Mouse (Mus musculus) midbrain, embryonic 12.5 days (tissue): ENCODE results near the gene Lrp2. TPM values are rescaled to one million over a fixed set of nuclear protein-coding genes. Genes with fewer than 3 reads are reported as not detected.
A peak's percentile ranks its signal among the peaks of the same experiment; 100 is the strongest.
"Not testable (repeated sequence)": the region's sequence is repeated elsewhere in the genome, so short reads cannot be mapped to it uniquely, and the experiment has no call there.

Experiments
- ATAC-seq: fragments of 200-750 bp; cut with Nextera tagmentation; 2 replicates; pipeline ENCODE4 v1.8.0; 2017; ENCODE audit warnings: low read depth, moderate TSS enrichment, moderate library complexity; ENCODE audit not compliant: low FRiP score
- H3K27ac ChIP-seq: fragments of 300-500 bp; sonication (generic); replicated peaks from 2 replicates; pipeline ENCODE4 v1.5.1; 2016; ENCODE audit warnings: mild to moderate bottlenecking
- H3K27me3 ChIP-seq: fragments of 300-500 bp; sonication (generic); 2 replicates; pipeline ENCODE4 v1.6.1; 2016; ENCODE audit warnings: mild to moderate bottlenecking
- H3K36me3 ChIP-seq: fragments of 300-500 bp; sonication (generic); 2 replicates; pipeline ENCODE4 v1.6.1; 2016
- H3K4me1 ChIP-seq: fragments of 300-500 bp; sonication (generic); 2 replicates; pipeline ENCODE4 v1.6.1; 2016
- H3K4me2 ChIP-seq: fragments of 300-500 bp; sonication (generic); replicated peaks from 2 replicates; pipeline ENCODE4 v1.6.1; 2016; ENCODE audit warnings: mild to moderate bottlenecking, moderate library complexity
- H3K4me3 ChIP-seq: fragments of 300-500 bp; sonication (generic); 2 replicates; pipeline ENCODE4 v1.5.1; 2016; ENCODE audit warnings: mild to moderate bottlenecking
- H3K9ac ChIP-seq: fragments of 300-500 bp; sonication (generic); replicated peaks from 2 replicates; pipeline ENCODE4 v1.6.1; 2016; ENCODE audit warnings: mild to moderate bottlenecking, moderate library complexity
- H3K9me3 ChIP-seq: fragments of 300-500 bp; sonication (generic); 2 replicates; pipeline ENCODE4 v1.6.1; 2016; ENCODE audit warnings: mild to moderate bottlenecking
- WGBS: fragments of 180-500 bp; shearing (Covaris S2); methylation state at CpG from one replicate; pipeline ENCODE4 v1.1.7; 2016; 5-methylcytosine and 5-hydroxymethylcytosine counted together
- polyA plus RNA-seq: library from polyadenylated mRNA; unstranded; fragments of >200 nt; fragmentation: Nextera tagmentation; extraction: Ambion mirVana; gene quantifications from 2 replicates; pipeline ENCODE4 v1.2.1, GENCODE M21; 2016

Lrp2 gene
- polyA plus RNA-seq, 1 experiment from 2014 or later, result 5.7 TPM

DNA sequence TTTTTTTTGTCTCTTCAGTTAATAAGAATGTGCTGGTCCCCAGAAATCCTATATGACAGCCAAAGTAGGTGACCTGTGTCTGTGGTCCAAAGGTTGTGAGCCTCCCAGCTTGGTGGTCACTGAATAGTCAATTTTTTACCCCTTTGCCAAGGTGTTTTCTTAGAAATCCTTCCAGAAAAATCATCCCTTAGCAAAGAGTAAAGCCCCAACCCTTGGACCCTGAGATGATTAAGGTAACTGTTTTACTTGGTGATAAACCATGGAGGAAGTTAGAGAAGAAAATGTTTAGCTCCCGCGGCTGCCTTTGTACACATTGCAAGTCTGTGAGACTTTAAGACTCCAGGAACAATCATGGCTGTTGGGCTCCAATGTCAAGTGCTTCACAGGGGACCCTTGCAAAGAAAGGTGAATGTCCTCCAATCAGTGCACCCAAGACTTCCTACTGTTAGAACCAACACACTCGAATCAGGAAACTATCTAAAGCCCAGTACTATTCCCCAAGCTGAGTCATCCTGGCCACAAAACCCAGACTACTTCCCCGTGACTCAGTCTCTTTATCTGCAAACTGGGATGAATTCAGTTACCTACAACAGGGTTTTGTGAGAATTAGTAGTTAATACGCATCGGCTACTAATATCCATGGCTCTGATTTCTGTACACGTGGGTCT, 18.0 kb upstream of the Lrp2 start:
- Histone ChIP-seq H3K9ac (no peak overlapping the region), H3K4me3 (no peak overlapping the region), H3K4me1 (no peaks in the 10 kb centered on the region), H3K9me3 (no peaks in the 10 kb centered on the region), H3K27me3 (no peaks in the 10 kb centered on the region), H3K36me3 (no peaks in the 10 kb centered on the region), H3K27ac (no peak overlapping the region), H3K4me2 (no peak overlapping the region)
- ATAC-seq, result no peak
- WGBS, result 94% methylated on average over 7 of the region's 7 CpGs

GRCm38 (mm10) chr2:69593168-69593567, 7.3 kb upstream of the Lrp2 start:
- Histone ChIP-seq H3K9me3 (no peaks in the 10 kb centered on the region), H3K4me1 (0 out of 2 replicates have a peak, but pooled peaks cover 3% of the 10 kb centered on the region), H3K27ac (no peak overlapping the region), H3K9ac (no peak overlapping the region), H3K36me3 (no peaks in the 10 kb centered on the region), H3K4me3 (no peak overlapping the region), H3K4me2 (no peak overlapping the region), H3K27me3 (peaks cover 24% of the 10 kb centered on the region)
- no peak for ATAC-seq
- whole genome bisulfite sequencing, result 91% methylated on average over 2 of the region's 2 CpGs

- Histone ChIP-seq H3K4me1 (peaks cover 9% of the 10 kb centered on the region), H3K36me3 (no peaks in the 10 kb centered on the region), H3K9ac (no peak overlapping the region), H3K9me3 (no peaks in the 10 kb centered on the region), H3K4me2 (no peak overlapping the region), H3K4me3 (no peak overlapping the region), H3K27me3 (peaks cover 30% of the 10 kb centered on the region), H3K27ac (no peak overlapping the region)
- WGBS, result 27% methylated on average over 1 of the region's 1 CpGs
- ATAC-seq, result no peak
These were observed 6.7 kb upstream of the Lrp2 start for GRCm38 (mm10) chr2:69592536-69592935.

GRCm38 (mm10) chr2:69591966-69592505, 6.2 kb upstream of the Lrp2 start:
- peaks cover 14% of the 10 kb centered on the region for H3K4me1 ChIP-seq
- H3K36me3 ChIP-seq, result no peaks in the 10 kb centered on the region
- no peak overlapping the region for H3K4me2 ChIP-seq
- H3K9ac ChIP-seq, result no peak overlapping the region
- peaks cover 35% of the 10 kb centered on the region for H3K27me3 ChIP-seq
- H3K27ac ChIP-seq, result no peak overlapping the region
- H3K9me3 ChIP-seq, result no peaks in the 10 kb centered on the region
- 68% methylated on average over 7 of the region's 7 CpGs for WGBS
- ATAC-seq, result no peak
- H3K4me3 ChIP-seq, result no peak overlapping the region

DNA sequence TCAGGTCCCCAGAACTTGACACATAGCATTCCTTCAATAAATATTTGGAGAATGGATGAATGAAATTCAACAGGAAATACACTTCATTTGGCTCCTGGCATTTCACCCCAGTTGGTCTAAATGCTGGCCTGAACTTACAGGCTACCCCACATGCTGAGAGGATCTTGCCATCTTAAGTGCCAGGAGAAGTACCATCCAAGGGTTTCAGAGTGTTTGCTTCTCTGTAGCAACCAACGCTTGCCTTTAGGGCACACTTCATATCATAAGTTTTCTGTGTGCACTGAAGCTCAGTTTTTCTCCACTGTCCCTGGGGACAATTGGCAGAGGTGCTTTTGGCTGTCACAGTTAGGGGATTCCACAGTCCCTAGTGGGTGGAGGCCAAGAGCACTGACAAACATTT, 4.7 kb upstream of the Lrp2 start:
- peaks cover 27% of the 10 kb centered on the region for H3K4me1 ChIP-seq
- H3K27ac ChIP-seq, result no peak overlapping the region
- H3K4me2 ChIP-seq, result no peak overlapping the region
- 86% methylated on average over 1 of the region's 1 CpGs for WGBS
- H3K9ac ChIP-seq, result no peak overlapping the region
- H3K27me3 ChIP-seq, result peaks cover 46% of the 10 kb centered on the region
- no peak for ATAC-seq
- H3K36me3 ChIP-seq, result no peaks in the 10 kb centered on the region
- H3K9me3 ChIP-seq, result no peaks in the 10 kb centered on the region
- H3K4me3 ChIP-seq, result no peak overlapping the region

DNA sequence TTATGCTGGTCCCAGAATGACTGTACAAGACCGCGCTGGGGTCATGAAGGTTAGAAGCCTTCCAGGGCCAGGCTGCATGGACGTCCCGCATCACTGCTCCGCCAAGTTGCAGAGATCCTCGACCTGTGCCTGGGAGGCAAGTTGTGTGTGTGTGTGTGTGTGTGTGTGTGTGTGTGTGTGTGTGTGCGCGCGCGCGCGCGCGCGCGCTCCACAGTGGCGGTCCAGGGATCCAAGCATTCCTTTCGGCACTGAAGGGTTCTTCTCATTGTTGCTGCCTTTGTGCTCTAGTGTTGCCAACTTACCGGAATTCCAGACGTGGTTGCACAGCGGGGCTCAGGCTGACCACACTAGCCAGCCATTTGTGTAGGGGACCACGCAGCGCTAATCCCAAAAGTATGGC, 2.0 kb upstream of the Lrp2 start:
- 0% methylated on average over 23 of the region's 23 CpGs for WGBS
- H3K9ac ChIP-seq, result peak overlapping the region; percentile 31; the same call in 1 of the 2 replicates
- peak overlapping the region; percentile 72 for H3K4me2 ChIP-seq
- peaks cover 38% of the 10 kb centered on the region for H3K4me1 ChIP-seq
- H3K9me3 ChIP-seq, result no peaks in the 10 kb centered on the region
- H3K4me3 ChIP-seq, result peak overlapping the region; percentile 35
- no peaks in the 10 kb centered on the region for H3K36me3 ChIP-seq
- H3K27ac ChIP-seq, result no peak overlapping the region
- ATAC-seq, result no peak
- H3K27me3 ChIP-seq, result peaks cover 66% of the 10 kb centered on the region

DNA sequence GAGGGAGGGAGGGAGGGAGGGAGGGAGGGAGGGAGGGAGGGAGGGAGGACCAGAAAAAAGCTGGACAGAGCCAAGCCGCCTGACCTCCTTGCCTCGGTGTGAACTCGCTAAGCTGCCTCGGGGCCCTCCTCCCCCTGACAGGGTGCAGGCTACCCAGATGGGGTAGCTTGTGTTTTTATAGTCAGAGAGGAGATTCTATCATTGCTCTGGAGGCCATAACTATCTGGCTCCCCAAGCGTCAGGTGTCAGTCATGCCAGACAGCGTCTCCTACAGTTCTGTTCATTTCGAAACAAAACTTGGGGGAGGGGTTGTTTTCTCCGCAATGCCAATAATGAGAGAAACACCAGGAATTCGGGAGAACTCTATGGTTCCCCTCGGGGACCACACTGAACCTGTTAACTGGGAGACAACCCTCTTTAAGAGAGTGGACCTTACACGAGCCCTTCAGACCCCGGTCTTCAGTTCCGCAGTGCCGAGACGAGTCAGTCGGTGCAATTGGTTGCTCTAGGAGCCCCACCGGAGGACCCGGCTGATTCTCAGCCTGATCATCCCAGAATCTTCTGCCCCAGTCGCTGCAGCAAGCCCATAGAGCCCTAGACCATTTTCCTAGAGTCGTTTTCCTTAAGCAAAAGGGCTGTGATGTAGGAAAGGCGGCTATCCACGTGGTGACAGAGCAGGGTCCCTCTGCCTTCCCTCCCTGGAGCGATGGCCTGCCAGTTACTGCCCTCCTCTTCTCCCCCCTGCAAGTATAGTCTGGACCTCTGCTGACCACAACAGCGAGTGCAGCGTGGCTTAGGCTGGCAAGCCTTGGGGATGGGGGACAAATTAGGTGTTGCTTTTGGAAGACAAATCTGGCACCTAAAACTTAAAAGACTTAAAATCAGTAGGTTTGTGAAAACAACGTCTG, 1.2 kb upstream of the Lrp2 start:
- peak overlapping the region; percentile 24; the same call in 1 of the 2 replicates for H3K9ac ChIP-seq
- H3K27ac ChIP-seq, result no peak overlapping the region
- H3K4me3 ChIP-seq, result peak overlapping the region; percentile 35
- H3K27me3 ChIP-seq, result peaks cover 71% of the 10 kb centered on the region
- no peaks in the 10 kb centered on the region for H3K9me3 ChIP-seq
- H3K36me3 ChIP-seq, result no peaks in the 10 kb centered on the region
- H3K4me2 ChIP-seq, result peak overlapping the region; percentile 72
- ATAC-seq, result no peak
- 1% methylated on average over 25 of the region's 26 CpGs for WGBS
- peaks cover 38% of the 10 kb centered on the region for H3K4me1 ChIP-seq

DNA sequence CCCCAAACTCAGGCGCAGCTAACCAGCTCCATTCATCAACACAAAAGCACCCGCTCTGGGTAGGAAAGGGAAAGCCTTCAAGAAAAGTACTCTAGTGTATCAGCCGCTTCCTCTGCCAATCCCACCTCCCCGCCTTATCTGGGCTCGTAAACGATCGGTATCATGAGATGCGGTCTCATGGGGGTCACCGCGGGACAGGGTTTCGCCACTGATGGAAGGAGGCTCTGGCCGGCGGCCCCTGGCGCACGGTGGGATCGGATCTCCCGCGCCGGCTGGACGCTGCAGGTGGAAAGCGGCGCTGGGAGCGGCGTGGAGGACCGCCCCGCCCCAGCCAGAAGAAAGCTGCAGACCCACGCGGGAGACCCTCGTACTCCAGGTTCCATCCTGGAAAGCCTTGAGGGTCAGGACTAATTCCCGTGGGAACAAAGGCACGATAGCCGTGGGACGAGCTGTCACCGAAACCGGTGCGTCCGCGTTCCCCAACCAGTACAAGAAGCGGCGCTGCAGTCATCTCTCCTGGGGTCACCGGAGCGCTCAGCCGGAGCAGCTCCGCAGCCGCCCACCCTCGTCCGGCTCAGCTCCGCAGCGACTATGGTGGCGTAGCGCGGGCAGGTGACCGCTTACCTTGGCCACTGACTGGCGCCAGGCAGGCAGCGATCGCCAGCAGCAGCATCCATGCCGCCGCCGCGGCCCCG, 527 bp downstream of the Lrp2 start:
- peak overlapping the region; percentile 72 for H3K27ac ChIP-seq
- H3K4me2 ChIP-seq, result peak overlapping the region; percentile 72
- WGBS, result under 1% methylated on average over 61 of the region's 61 CpGs
- H3K4me1 ChIP-seq, result peaks cover 38% of the 10 kb centered on the region
- peak overlapping the region; percentile 67 for H3K9ac ChIP-seq
- ATAC-seq, result peak; percentile 36
- no peaks in the 10 kb centered on the region for H3K36me3 ChIP-seq
- H3K9me3 ChIP-seq, result no peaks in the 10 kb centered on the region
- peaks cover 68% of the 10 kb centered on the region for H3K27me3 ChIP-seq
- peak overlapping the region; percentile 58 for H3K4me3 ChIP-seq

GRCm38 (mm10) chr2:69584117-69584933, 1.5 kb downstream of the Lrp2 start:
- 3% methylated on average over 20 of the region's 20 CpGs for WGBS
- H3K27me3 ChIP-seq, result peaks cover 61% of the 10 kb centered on the region
- peak; percentile 72 for ATAC-seq

GRCm38 (mm10) chr2:69582861-69583260, 3.0 kb downstream of the Lrp2 start:
- Histone ChIP-seq H3K4me1 (peaks cover 32% of the 10 kb centered on the region), H3K4me2 (no peak overlapping the region), H3K27ac (no peak overlapping the region), H3K9me3 (no peaks in the 10 kb centered on the region), H3K4me3 (no peak overlapping the region), H3K36me3 (no peaks in the 10 kb centered on the region), H3K9ac (no peak overlapping the region), H3K27me3 (peaks cover 49% of the 10 kb centered on the region)
- 46% methylated on average over 7 of the region's 7 CpGs for WGBS
- ATAC-seq, result no peak

More at GRCm38 (mm10) chr2:69584117-69584933, 1.5 kb downstream of the Lrp2 start:
- peak overlapping the region; percentile 72 for H3K4me2 ChIP-seq
- H3K4me1 ChIP-seq, result peaks cover 38% of the 10 kb centered on the region
- H3K4me3 ChIP-seq, result peak overlapping the region; percentile 58
- H3K9ac ChIP-seq, result no peak overlapping the region; the same call in 1 of the 2 replicates
- H3K36me3 ChIP-seq, result no peaks in the 10 kb centered on the region
- peak overlapping the region; percentile 7; the same call in 1 of the 2 replicates for H3K27ac ChIP-seq
- H3K9me3 ChIP-seq, result no peaks in the 10 kb centered on the region

DNA sequence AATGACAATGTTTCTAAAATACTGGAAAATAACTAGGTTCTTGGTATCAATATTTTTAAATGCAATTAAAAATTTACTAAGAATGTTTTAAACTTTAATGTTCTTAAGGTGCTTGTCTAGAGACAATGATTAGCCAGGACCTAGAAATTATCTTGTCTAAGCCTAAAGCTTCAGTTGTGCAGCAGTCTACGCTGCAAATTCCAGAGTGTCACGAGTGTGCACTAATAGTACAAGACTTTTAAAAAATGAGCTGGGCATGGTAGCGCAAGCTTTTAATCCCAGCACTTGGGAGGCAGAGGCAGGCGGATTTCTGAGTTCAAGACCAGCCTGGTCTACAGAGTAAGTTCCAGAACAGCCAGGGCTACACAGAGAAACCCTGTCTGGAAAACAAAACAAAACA, 3.8 kb downstream of the Lrp2 start:
- Histone ChIP-seq H3K4me1 (peaks cover 24% of the 10 kb centered on the region), H3K27me3 (peaks cover 45% of the 10 kb centered on the region)
- H3K9ac ChIP-seq, H3K27ac ChIP-seq, H3K36me3 ChIP-seq, H3K4me2 ChIP-seq, ATAC-seq, H3K4me3 ChIP-seq, H3K9me3 ChIP-seq: not testable (repeated sequence)
- WGBS, result 94% methylated on average over 4 of the region's 4 CpGs
